Mouse (Mus musculus) forebrain, embryonic 15.5 days (tissue): Measurements from ENCODE around the gene Flywch2. TPM values are rescaled to one million over a fixed set of nuclear protein-coding genes. Genes with fewer than 3 reads are reported as not detected.

Experiments used
- ATAC-seq: fragments of 200-750 bp; cut with Nextera tagmentation; replicated peaks from 2 replicates; pipeline ENCODE4 v1.8.0; 2017; ENCODE audit warnings: mild to moderate bottlenecking, moderate TSS enrichment, moderate library complexity
- H3K27ac ChIP-seq: fragments of 300-500 bp; sonication (generic); replicated peaks from 2 replicates; pipeline ENCODE4 v1.5.1; 2015; ENCODE audit warnings: mild to moderate bottlenecking, inconsistent platforms
- H3K27me3 ChIP-seq: fragments of 300-500 bp; sonication (generic); 2 replicates; pipeline ENCODE4 v1.6.1; 2015; ENCODE audit warnings: inconsistent platforms
- H3K36me3 ChIP-seq: fragments of 300-500 bp; sonication (generic); 2 replicates; pipeline ENCODE4 v1.6.1; 2015; ENCODE audit warnings: mild to moderate bottlenecking, inconsistent platforms
- H3K4me1 ChIP-seq: fragments of 300-500 bp; sonication (generic); 2 replicates; pipeline ENCODE4 v1.6.1; 2015; ENCODE audit warnings: inconsistent platforms
- H3K4me2 ChIP-seq: fragments of 300-500 bp; sonication (generic); replicated peaks from 2 replicates; pipeline ENCODE4 v1.6.1; 2015; ENCODE audit warnings: mild to moderate bottlenecking, inconsistent platforms
- H3K4me3 ChIP-seq: fragments of 300-500 bp; sonication (generic); 2 replicates; pipeline ENCODE4 v1.5.1; 2015; ENCODE audit warnings: mild to moderate bottlenecking, inconsistent platforms
- H3K9ac ChIP-seq: fragments of 300-500 bp; sonication (generic); replicated peaks from 2 replicates; pipeline ENCODE4 v1.6.1; 2015; ENCODE audit warnings: mild to moderate bottlenecking, inconsistent platforms
- H3K9me3 ChIP-seq: fragments of 300-500 bp; sonication (generic); 2 replicates; pipeline ENCODE4 v1.6.1; 2016; ENCODE audit warnings: inconsistent platforms
- WGBS: fragments of 180-500 bp; shearing (Covaris S2); methylation state at CpG from one replicate; pipeline ENCODE4 v1.1.7; 2015; ENCODE audit warnings: mixed read lengths; 5-methylcytosine and 5-hydroxymethylcytosine counted together
- polyA plus RNA-seq: library from polyadenylated mRNA; unstranded; fragments of >200 nt; fragmentation: Nextera tagmentation; extraction: Ambion mirVana; gene quantifications from 2 replicates; pipeline ENCODE4 v1.2.1, GENCODE M21; 2015

Gene Flywch2
- polyA plus RNA-seq, result 30.7 and 31.9 TPM in 2 replicates

GRCm38 (mm10) chr17:23785561-23786471 lies at the start of gene Flywch2:
Flywch2 (minus strand) TSS chr17:23786081.
- Histone ChIP-seq H3K4me1 (peaks cover 25% of the 10 kb centered on the region), H3K9ac (peak within 1 kb of the TSS; percentile 57), H3K27me3 (no peaks in the 10 kb centered on the region), H3K27ac (peak within 1 kb of the TSS; percentile 85), H3K36me3 (no peaks in the 10 kb centered on the region), H3K9me3 (no peaks in the 10 kb centered on the region), H3K4me2 (peak within 1 kb of the TSS; percentile 63), H3K4me3 (peak within 1 kb of the TSS; percentile 50)
- peak; percentile 84 for ATAC-seq
- WGBS, result 2% methylated on average over 43 of the region's 43 CpGs

- ATAC-seq, result no peak
- 100% methylated on average over 1 of the region's 1 CpGs for WGBS
- peaks cover 21% of the 10 kb centered on the region for H3K4me1 ChIP-seq
- H3K27ac ChIP-seq, result no peak overlapping the region
- H3K4me2 ChIP-seq, result no peak overlapping the region
- H3K4me3 ChIP-seq, result no peak overlapping the region
- no peaks in the 10 kb centered on the region for H3K9me3 ChIP-seq
- H3K9ac ChIP-seq, result no peak overlapping the region
- 0 out of 2 replicates have a peak, but pooled peaks cover 10% of the 10 kb centered on the region for H3K27me3 ChIP-seq
- peaks cover 10% of the 10 kb centered on the region for H3K36me3 ChIP-seq
These were observed 45.3 kb upstream of the Flywch2 start for GRCm38 (mm10) chr17:23831201-23831600.

GRCm38 (mm10) chr17:23829064-23829619 lies 43.3 kb upstream of the Flywch2 start, which contains the start of gene Elob:
Elob (minus strand) TSS chr17:23829136.
- Histone ChIP-seq H3K4me2 (peak within 1 kb of the TSS; percentile 61), H3K4me1 (peaks cover 21% of the 10 kb centered on the region), H3K9me3 (no peaks in the 10 kb centered on the region), H3K27ac (peak within 1 kb of the TSS; percentile 97), H3K9ac (peak within 1 kb of the TSS; percentile 82), H3K4me3 (peak within 1 kb of the TSS; percentile 90), H3K27me3 (0 out of 2 replicates have a peak, but pooled peaks cover 10% of the 10 kb centered on the region), H3K36me3 (peaks cover 29% of the 10 kb centered on the region)
- 1% methylated on average over 35 of the region's 42 CpGs for WGBS
- ATAC-seq, result peak; percentile 95

GRCm38 (mm10) chr17:23828271-23829001 lies 42.6 kb upstream of the Flywch2 start:
- peaks cover 36% of the 10 kb centered on the region for H3K36me3 ChIP-seq
- H3K4me1 ChIP-seq, result peaks cover 21% of the 10 kb centered on the region
- WGBS, result under 1% methylated on average over 47 of the region's 47 CpGs
- ATAC-seq, result peak; percentile 79
- peak overlapping the region; percentile 90 for H3K4me3 ChIP-seq
- H3K9me3 ChIP-seq, result no peaks in the 10 kb centered on the region
- 0 out of 2 replicates have a peak, but pooled peaks cover 10% of the 10 kb centered on the region for H3K27me3 ChIP-seq
- peak overlapping the region; percentile 97 for H3K27ac ChIP-seq
- peak overlapping the region; percentile 61 for H3K4me2 ChIP-seq
- peak overlapping the region; percentile 82 for H3K9ac ChIP-seq

GRCm38 (mm10) chr17:23825591-23825990 lies 39.7 kb upstream of the Flywch2 start:
- 89% methylated on average over 4 of the region's 4 CpGs for WGBS
- Histone ChIP-seq H3K4me1 (peaks cover 21% of the 10 kb centered on the region), H3K4me2 (no peak overlapping the region), H3K36me3 (peaks cover 62% of the 10 kb centered on the region), H3K27me3 (0 out of 2 replicates have a peak, but pooled peaks cover 2% of the 10 kb centered on the region), H3K9me3 (no peaks in the 10 kb centered on the region), H3K9ac (no peak overlapping the region), H3K27ac (no peak overlapping the region), H3K4me3 (no peak overlapping the region)
- ATAC-seq, result no peak

- H3K4me1 ChIP-seq, result peaks cover 18% of the 10 kb centered on the region
- no peak; the same call in 1 of the 2 replicates for ATAC-seq
- H3K4me2 ChIP-seq, result no peak overlapping the region
- 0 out of 2 replicates have a peak, but pooled peaks cover 4% of the 10 kb centered on the region for H3K9me3 ChIP-seq
- 90% methylated on average over 12 of the region's 12 CpGs for WGBS
- no peak overlapping the region for H3K27ac ChIP-seq
- H3K9ac ChIP-seq, result no peak overlapping the region
- H3K4me3 ChIP-seq, result no peak overlapping the region
- H3K27me3 ChIP-seq, result no peaks in the 10 kb centered on the region
- H3K36me3 ChIP-seq, result peaks cover 82% of the 10 kb centered on the region
These were observed 37.7 kb upstream of the Flywch2 start for GRCm38 (mm10) chr17:23823614-23824013.

- 86% methylated on average over 16 of the region's 16 CpGs for WGBS
These were observed 37.1 kb upstream of the Flywch2 start for GRCm38 (mm10) chr17:23823018-23823417.

GRCm38 (mm10) chr17:23822094-23822493 lies 36.2 kb upstream of the Flywch2 start:
- Histone ChIP-seq H3K27ac (no peak overlapping the region), H3K36me3 (peaks cover 97% of the 10 kb centered on the region), H3K9ac (no peak overlapping the region), H3K27me3 (no peaks in the 10 kb centered on the region), H3K9me3 (peaks cover 10% of the 10 kb centered on the region), H3K4me2 (no peak overlapping the region), H3K4me1 (peaks cover 8% of the 10 kb centered on the region), H3K4me3 (no peak overlapping the region)
- ATAC-seq, result no peak
- WGBS, result 82% methylated on average over 6 of the region's 6 CpGs

More at GRCm38 (mm10) chr17:23823018-23823417, 37.1 kb upstream of the Flywch2 start:
- H3K27ac ChIP-seq, result no peak overlapping the region
- H3K9me3 ChIP-seq, result peaks cover 9% of the 10 kb centered on the region
- peaks cover 17% of the 10 kb centered on the region for H3K4me1 ChIP-seq
- peaks cover 88% of the 10 kb centered on the region for H3K36me3 ChIP-seq
- no peak overlapping the region for H3K4me2 ChIP-seq
- H3K4me3 ChIP-seq, result no peak overlapping the region
- no peak overlapping the region for H3K9ac ChIP-seq
- no peaks in the 10 kb centered on the region for H3K27me3 ChIP-seq
- ATAC-seq, result no peak

- WGBS, result 96% methylated on average over 5 of the region's 5 CpGs
- Histone ChIP-seq H3K4me3 (no peak overlapping the region), H3K9me3 (peaks cover 10% of the 10 kb centered on the region), H3K27ac (no peak overlapping the region), H3K36me3 (peaks cover 97% of the 10 kb centered on the region), H3K4me2 (no peak overlapping the region), H3K9ac (no peak overlapping the region), H3K4me1 (no peaks in the 10 kb centered on the region), H3K27me3 (no peaks in the 10 kb centered on the region)
- ATAC-seq, result no peak
These were observed 34.9 kb upstream of the Flywch2 start for GRCm38 (mm10) chr17:23820731-23821130.

GRCm38 (mm10) chr17:23819235-23819634 lies 33.4 kb upstream of the Flywch2 start:
- Histone ChIP-seq H3K4me3 (no peak overlapping the region), H3K36me3 (peaks cover 97% of the 10 kb centered on the region), H3K27me3 (no peaks in the 10 kb centered on the region), H3K9ac (no peak overlapping the region), H3K4me2 (no peak overlapping the region), H3K4me1 (no peaks in the 10 kb centered on the region), H3K27ac (no peak overlapping the region), H3K9me3 (peaks cover 10% of the 10 kb centered on the region)
- no peak for ATAC-seq
- 98% methylated on average over 25 of the region's 25 CpGs for WGBS

- Histone ChIP-seq H3K27me3 (no peaks in the 10 kb centered on the region), H3K4me3 (no peak overlapping the region), H3K4me1 (no peaks in the 10 kb centered on the region), H3K9me3 (peaks cover 10% of the 10 kb centered on the region), H3K36me3 (peaks cover 97% of the 10 kb centered on the region), H3K9ac (no peak overlapping the region), H3K27ac (no peak overlapping the region), H3K4me2 (no peak overlapping the region)
- 97% methylated on average over 8 of the region's 8 CpGs for WGBS
- no peak for ATAC-seq
These were observed 32.7 kb upstream of the Flywch2 start for GRCm38 (mm10) chr17:23818579-23818978.
